Mouse (Mus musculus) heart, adult 9 months (tissue): ENCODE results near the gene Cspg5.
A peak's percentile ranks its signal among the peaks of the same experiment; 100 is the strongest.

Experiments used
- DNase-seq, 2 experiments: peaks; one replicate each; pipeline ENCODE4 v3.0.0; 2022; ENCODE audit warnings: low spot score in 2 of 2

Cspg5 gene

GRCm38 (mm10) chr9:110243221-110243833, at the start of gene Cspg5:
Cspg5 (plus strand) TSS chr9:110243783.
- DNase-seq, result no peak

GRCm38 (mm10) chr9:110199870-110200269, 43.7 kb upstream of the Cspg5 start:
- no peak for DNase-seq

GRCm38 (mm10) chr9:110205526-110206404, 37.8 kb upstream of the Cspg5 start:
- no peak for DNase-seq

- no peak for DNase-seq
Observed at GRCm38 (mm10) chr9:110206437-110206836, 37.1 kb upstream of the Cspg5 start.

GRCm38 (mm10) chr9:110208265-110208664, 35.3 kb upstream of the Cspg5 start:
- no peak for DNase-seq

GRCm38 (mm10) chr9:110208967-110209366, 34.6 kb upstream of the Cspg5 start:
- DNase-seq, result no peak

- DNase-seq, result no peak
Observed at GRCm38 (mm10) chr9:110224273-110224672, 19.3 kb upstream of the Cspg5 start.

- no peak for DNase-seq
Observed at GRCm38 (mm10) chr9:110226191-110226590, 17.4 kb upstream of the Cspg5 start.

- no peak for DNase-seq
Observed at GRCm38 (mm10) chr9:110228671-110229070, 14.9 kb upstream of the Cspg5 start.

GRCm38 (mm10) chr9:110229112-110229511, 14.5 kb upstream of the Cspg5 start:
- DNase-seq, result no peak

GRCm38 (mm10) chr9:110229566-110230248, 13.9 kb upstream of the Cspg5 start:
- DNase-seq, result no peak

- no peak for DNase-seq
Observed at GRCm38 (mm10) chr9:110230395-110231071, 13.1 kb upstream of the Cspg5 start.

GRCm38 (mm10) chr9:110234962-110235361, 8.6 kb upstream of the Cspg5 start:
- DNase-seq, result no peak

- no peak for DNase-seq
Observed at GRCm38 (mm10) chr9:110244567-110244888, 945 bp downstream of the Cspg5 start.

GRCm38 (mm10) chr9:110244889-110245589, 1.5 kb downstream of the Cspg5 start:
- peak in 1 of 2 experiments; percentile 1 for DNase-seq

GRCm38 (mm10) chr9:110245590-110246320, 2.2 kb downstream of the Cspg5 start:
- peak; percentile 7 to 19 for DNase-seq

- no peak for DNase-seq
Observed at GRCm38 (mm10) chr9:110246321-110246640, 2.7 kb downstream of the Cspg5 start.

GRCm38 (mm10) chr9:110247049-110247448, 3.5 kb downstream of the Cspg5 start:
- DNase-seq, result no peak

GRCm38 (mm10) chr9:110248861-110249260, 5.3 kb downstream of the Cspg5 start:
- no peak for DNase-seq

- no peak for DNase-seq
Observed at GRCm38 (mm10) chr9:110249823-110250543, 6.4 kb downstream of the Cspg5 start.
